Mouse (Mus musculus): ENCODE measurements around the gene Prpf38b.

GRCm38 (mm10) chr3:108900147-108900546 lies 11.4 kb downstream of the Prpf38b start:
- TF ChIP-seq CTCF (IDR thresholded peaks at IDR 0.05; ENCODE audit: low read depth, low read length) (no peak), GATA1 (IDR thresholded peaks at IDR 0.05; ENCODE audit: borderline replicate concordance, low read length) (no peak)

Data from G1E (cell line).